Mouse (Mus musculus) liver, embryonic 14.5 days (tissue): Measurements from ENCODE around the gene Ugt1a6b. TPM values are rescaled to one million over a fixed set of nuclear protein-coding genes. Genes with fewer than 3 reads are reported as not detected.
"Not testable (repeated sequence)": the region's sequence is repeated elsewhere in the genome, so short reads cannot be mapped to it uniquely, and the experiment has no call there.

ENCODE experiments used
- ATAC-seq: fragments of 200-750 bp; cut with Nextera tagmentation; 2 replicates; pipeline ENCODE4 v1.8.0; 2017; ENCODE audit warnings: moderate number of reproducible peaks, mild to moderate bottlenecking, moderate library complexity; ENCODE audit not compliant: insufficient read depth
- DNase-seq, 3 experiments: peaks; one replicate each; pipeline ENCODE4 v3.0.0-alpha.2; 2012 to 2013; ENCODE audit warnings: low read depth in 3 of 3, low spot score in 3 of 3
- H3K27ac ChIP-seq: fragments of 300-500 bp; sonication (generic); 2 replicates; pipeline ENCODE4 v1.5.1; 2014; ENCODE audit warnings: moderate library complexity, mild to moderate bottlenecking, control low read depth, inconsistent platforms
- H3K27me3 ChIP-seq: fragments of 300-500 bp; sonication (generic); 2 replicates; pipeline ENCODE4 v1.6.1; 2014; ENCODE audit warnings: mild to moderate bottlenecking, low read length, moderate library complexity; ENCODE audit not compliant: control insufficient read depth, insufficient read depth
- H3K36me3 ChIP-seq: fragments of 300-500 bp; sonication (generic); replicated peaks from 2 replicates; pipeline ENCODE4 v1.6.1; 2014; ENCODE audit warnings: low read depth; ENCODE audit not compliant: control insufficient read depth, insufficient read depth
- H3K4me1 ChIP-seq, 2 experiments: fragments of 200-500 bp in 1 of 2; fragments of 300-500 bp in 1 of 2; sonication (generic) in 1 of 2; replicated peaks; 2 replicates each; pipeline ENCODE4 v1.6.1; 2012 to 2014; ENCODE audit warnings: antibody characterized with exemption in 1 of 2, inconsistent platforms in 1 of 2, low read length in 1 of 2; ENCODE audit not compliant: control insufficient read depth in 2 of 2, insufficient read depth in 2 of 2
- H3K4me2 ChIP-seq: fragments of 300-500 bp; sonication (generic); 2 replicates; pipeline ENCODE4 v1.6.1; 2014; ENCODE audit warnings: low read depth, mild to moderate bottlenecking, control low read depth, moderate library complexity
- H3K4me3 ChIP-seq, 2 experiments: fragments of 200-500 bp in 1 of 2; fragments of 300-500 bp in 1 of 2; sonication (generic) in 1 of 2; 2 replicates each; pipeline ENCODE4 v1.5.1; 2012 to 2014; ENCODE audit warnings: low read depth in 2 of 2, low read length in 2 of 2, mild to moderate bottlenecking in 2 of 2, control low read depth in 1 of 2, inconsistent platforms in 1 of 2, moderate library complexity in 1 of 2; ENCODE audit not compliant: insufficient read depth in 1 of 2
- H3K9ac ChIP-seq: fragments of 300-500 bp; sonication (generic); replicated peaks from 2 replicates; pipeline ENCODE4 v1.6.1; 2014; ENCODE audit warnings: mild to moderate bottlenecking, control low read depth, moderate library complexity
- H3K9me3 ChIP-seq: fragments of 300-500 bp; sonication (generic); 2 replicates; pipeline ENCODE4 v1.6.1; 2016; ENCODE audit warnings: low read length, mixed read lengths; ENCODE audit not compliant: control insufficient read depth
- CTCF ChIP-seq: IDR thresholded peaks from 2 replicates; pipeline ENCODE4 v1.5.1; 2016; ENCODE audit warnings: antibody characterized with exemption, low read depth, control low read depth
- EP300 ChIP-seq: IDR thresholded peaks from 2 replicates; pipeline ENCODE4 v1.6.1; 2016; ENCODE audit warnings: antibody characterized with exemption, low read depth
- WGBS: fragments of 180-500 bp; shearing (Covaris S2); extraction: QIAGEN DNeasy Blood & Tissue Kit; methylation state at CpG from one replicate; pipeline ENCODE4 v1.1.7; 2014; ENCODE audit not compliant: insufficient replicate concordance; 5-methylcytosine and 5-hydroxymethylcytosine counted together
- polyA plus RNA-seq, 2 experiments: library from polyadenylated mRNA; depleted of rRNA in 1 of 2; stranded (reverse) in 1 of 2; unstranded in 1 of 2; fragments of >200 nt; fragmentation: Nextera tagmentation in 1 of 2; extraction: Ambion mirVana in 1 of 2; gene quantifications; 2 replicates each; pipeline versions ENCODE4 v1.2.1 to v1.2.3; 2012 to 2014

The Ugt1a6b gene
- polyA plus RNA-seq, 2 experiments = 3.1 to 4.8 TPM

GRCm38 (mm10) chr1:88222216-88222615 is 119.2 kb downstream of the Ugt1a6b start:
- 29% methylated on average over 2 of the region's 2 CpGs for WGBS
- TF ChIP-seq CTCF (no peak), EP300 (no peak)
- no peaks in the 10 kb centered on the region for H3K4me1 ChIP-seq
- DNase-seq = no peak
- no peaks in the 10 kb centered on the region for H3K36me3 ChIP-seq
- H3K4me2 ChIP-seq = no peak overlapping the region
- no peaks in the 10 kb centered on the region for H3K27me3 ChIP-seq
- no peak overlapping the region for H3K27ac ChIP-seq
- ATAC-seq = no peak
- peaks cover 2% of the 10 kb centered on the region for H3K9me3 ChIP-seq
- H3K4me3 ChIP-seq = no peak overlapping the region
- no peak overlapping the region for H3K9ac ChIP-seq

GRCm38 (mm10) chr1:88223011-88223515 is 120.0 kb downstream of the Ugt1a6b start:
- not testable (repeated sequence) for H3K9me3 ChIP-seq, H3K27ac ChIP-seq, ATAC-seq, H3K4me2 ChIP-seq, H3K4me3 ChIP-seq, H3K4me1 ChIP-seq, DNase-seq, H3K27me3 ChIP-seq, H3K9ac ChIP-seq, H3K36me3 ChIP-seq

GRCm38 (mm10) chr1:88223591-88223990 is 120.5 kb downstream of the Ugt1a6b start:
- H3K27ac ChIP-seq = no peak overlapping the region
- WGBS = 21% methylated on average over 1 of the region's 1 CpGs
- no peaks in the 10 kb centered on the region for H3K27me3 ChIP-seq
- ATAC-seq (no peak), DNase-seq (no peak)
- no peaks in the 10 kb centered on the region for H3K36me3 ChIP-seq
- no peak for TF ChIP-seq EP300
- no peak for TF ChIP-seq CTCF
- no peak overlapping the region for H3K4me3 ChIP-seq
- no peak overlapping the region for H3K9ac ChIP-seq
- peaks cover 2% of the 10 kb centered on the region for H3K9me3 ChIP-seq
- no peak overlapping the region for H3K4me2 ChIP-seq
- no peaks in the 10 kb centered on the region for H3K4me1 ChIP-seq

- Histone ChIP-seq H3K4me3 (no peak overlapping the region), H3K4me2 (no peak overlapping the region), H3K9ac (no peak overlapping the region), H3K9me3 (peaks cover 2% of the 10 kb centered on the region), H3K27ac (no peak overlapping the region), H3K36me3 (no peaks in the 10 kb centered on the region), H3K4me1 (no peaks in the 10 kb centered on the region), H3K27me3 (no peaks in the 10 kb centered on the region)
- 43% methylated on average over 2 of the region's 2 CpGs for WGBS
- no peak for TF ChIP-seq EP300
- no peak for TF ChIP-seq CTCF
- ATAC-seq (no peak), DNase-seq (no peak)
Measured at GRCm38 (mm10) chr1:88224029-88224776, 121.2 kb downstream of the Ugt1a6b start.

- H3K4me3 ChIP-seq, H3K4me1 ChIP-seq, H3K9me3 ChIP-seq, H3K27me3 ChIP-seq, H3K27ac ChIP-seq, H3K9ac ChIP-seq, ATAC-seq, H3K36me3 ChIP-seq, DNase-seq, H3K4me2 ChIP-seq: not testable (repeated sequence)
- WGBS = 27% methylated on average over 2 of the region's 2 CpGs
Measured at GRCm38 (mm10) chr1:88225301-88225700, 122.2 kb downstream of the Ugt1a6b start.
